ENCODE assay signal across 9 mouse cellular contexts in genomic region chr9:89736932-89737705, GRCm38 (mm10). TPM values are rescaled to one million over a fixed set of nuclear protein-coding genes. Genes with fewer than 3 reads are reported as not detected.
DNase-seq lines count a peak whose midpoint lies in the region; ATAC-seq lines count a peak whose summit lies in the region.
"Had no signal": no experiment of that assay in that cellular context is flagged by ENCODE, and none has a peak within 500 bp of the region (broad histone marks: within the 10 kb centered on the region; RNA-seq: fewer than 3 reads in every experiment).

No protein-coding gene starts in this region.

- H3K27ac ChIP-seq in forebrain, embryonic 13.5 days: no peak overlapping the region
- no peak overlapping the region for H3K27ac ChIP-seq in kidney, embryonic 15.5 days
- H3K27ac ChIP-seq: heart, adult 2 months had no signal

- peak overlapping the region; percentile 3; the same call in 1 of the 2 replicates for H3K4me3 ChIP-seq in forebrain, embryonic 13.5 days
- no peak overlapping the region for H3K4me3 ChIP-seq in kidney, embryonic 15.5 days (replicated peaks)
- H3K4me3 ChIP-seq: heart, adult 2 months had no signal

- H3K36me3 ChIP-seq in forebrain, embryonic 13.5 days (ENCODE audit: poor library complexity, severe bottlenecking): no peaks in the 10 kb centered on the region
- no peaks in the 10 kb centered on the region for H3K36me3 ChIP-seq in kidney, embryonic 15.5 days
- H3K36me3 ChIP-seq in splenic B cell, adult 2 months (ENCODE audit: control insufficient read depth, insufficient read depth, low read length, poor library complexity, severe bottlenecking): no peaks in the 10 kb centered on the region

- H3K4me1 ChIP-seq in forebrain, embryonic 13.5 days: no peaks in the 10 kb centered on the region
- 0 out of 2 replicates have a peak, but pooled peaks cover 2% of the 10 kb centered on the region for H3K4me1 ChIP-seq in kidney, embryonic 15.5 days

- H3K4me2 ChIP-seq in forebrain, embryonic 13.5 days: peak overlapping the region; percentile 43
- 0 out of 2 replicates have a peak overlapping the region, but pooled peaks have one; percentile 16 for H3K4me2 ChIP-seq in kidney, embryonic 15.5 days

- peak; percentile 2 to 33 for DNase-seq in heart, adult 18-20 months
- DNase-seq in heart, adult 9 months (ENCODE audit: low spot score in 2 of 2): no peak
- peak; percentile 38 for DNase-seq in adrenal gland, adult 2 months
- DNase-seq in splenic B cell, adult 2 months (ENCODE audit: low read depth, low spot score): peak; percentile 5
- DNase-seq in cerebellum, adult 8-10 months: no peak

- 6% methylated on average over 20 of the region's 20 CpGs for WGBS in forebrain, embryonic 13.5 days
- WGBS in kidney, embryonic 15.5 days: 8% methylated on average over 20 of the region's 20 CpGs

- H3K9me3 ChIP-seq in forebrain, embryonic 13.5 days (replicated peaks): no peaks in the 10 kb centered on the region
- H3K9me3 ChIP-seq in kidney, embryonic 15.5 days (replicated peaks): no peaks in the 10 kb centered on the region

- H3K9ac ChIP-seq in forebrain, embryonic 13.5 days: no peak overlapping the region
- no peak overlapping the region for H3K9ac ChIP-seq in kidney, embryonic 15.5 days

- 0 out of 2 replicates have a peak, but pooled peaks have one; percentile 33 for ATAC-seq in forebrain, embryonic 13.5 days
- peak; percentile 87 for ATAC-seq in kidney, embryonic 15.5 days (replicated peaks; ENCODE audit: low FRiP score)
- peak; percentile 89 for ATAC-seq in megakaryocyte progenitor cell, adult 5-6 weeks (replicated peaks; ENCODE audit: poor library complexity)

- H3K27me3 ChIP-seq in forebrain, embryonic 13.5 days: peaks cover 25% of the 10 kb centered on the region
- peaks cover 29% of the 10 kb centered on the region for H3K27me3 ChIP-seq in kidney, embryonic 15.5 days
- H3K27me3 ChIP-seq in splenic B cell, adult 2 months (ENCODE audit: control insufficient read depth, insufficient read depth, low read length, poor library complexity, severe bottlenecking): no peaks in the 10 kb centered on the region; the same call in 1 of the 2 replicates

RNA-seq across cellular contexts. Expression of gene Ankrd34c, which starts 1.2 kb away (rescaled TPM):
- total RNA-seq in heart, adult 18-20 months (2021): not detected
- not detected for total RNA-seq in adrenal gland, adult 2 months (2021)
- polyA plus RNA-seq in adrenal gland, adult 2 months (2012; rRNA removed): not detected in 2 replicates
- not detected in 2 replicates for polyA plus RNA-seq in forebrain, embryonic 13.5 days (2015; fragmentation: Nextera tagmentation; extraction: Ambion mirVana)
- polyA plus RNA-seq in kidney, embryonic 15.5 days (2015; fragmentation: Nextera tagmentation; extraction: Ambion mirVana): not detected in 2 replicates
- total RNA-seq in megakaryocyte progenitor cell, adult 5-6 weeks (2015): not detected in 2 replicates
- total RNA-seq in megakaryocyte progenitor cell, adult 5-6 weeks (2017): not detected in 2 replicates
- total RNA-seq: heart, adult 2 months had no signal
- polyA plus RNA-seq: heart, adult 2 months had no signal

RNA-seq across cellular contexts. Expression of gene Tmed3, which starts 32.3 kb away (rescaled TPM):
- 10 to 100 TPM; 24.2 to 27.5 TPM for total RNA-seq in heart, adult 18-20 months (2021)
- total RNA-seq in adrenal gland, adult 2 months (2021): 10 to 100 TPM; 78.7 to 84.0 TPM
- polyA plus RNA-seq in adrenal gland, adult 2 months (2012; rRNA removed): 91.2 and 99.7 TPM in 2 replicates
- polyA plus RNA-seq in forebrain, embryonic 13.5 days (2015; fragmentation: Nextera tagmentation; extraction: Ambion mirVana): 40.9 and 42.4 TPM in 2 replicates
- polyA plus RNA-seq in kidney, embryonic 15.5 days (2015; fragmentation: Nextera tagmentation; extraction: Ambion mirVana): 85.3 and 92.8 TPM in 2 replicates
- total RNA-seq in megakaryocyte progenitor cell, adult 5-6 weeks (2015): 322 and 358 TPM in 2 replicates
- total RNA-seq in megakaryocyte progenitor cell, adult 5-6 weeks (2017): 264 and 336 TPM in 2 replicates

Comparison
In these comparisons a context has a peak if more than half of its experiments do, and no peak if none do; other contexts are left out.
1. DNase-seq: peak in heart, adult 18-20 months (2 of 2), adrenal gland, adult 2 months (single experiment) and splenic B cell, adult 2 months (single experiment); none in heart, adult 9 months (0 of 2) and cerebellum, adult 8-10 months (single experiment).
2. ATAC-seq: peak in every context shown above with its lines; median percentile 89 in megakaryocyte progenitor cell, adult 5-6 weeks; 87 in kidney, embryonic 15.5 days; 33 in forebrain, embryonic 13.5 days.